Mouse (Mus musculus): ENCODE results near the gene Zbtb20.

Zbtb20 gene

DNA sequence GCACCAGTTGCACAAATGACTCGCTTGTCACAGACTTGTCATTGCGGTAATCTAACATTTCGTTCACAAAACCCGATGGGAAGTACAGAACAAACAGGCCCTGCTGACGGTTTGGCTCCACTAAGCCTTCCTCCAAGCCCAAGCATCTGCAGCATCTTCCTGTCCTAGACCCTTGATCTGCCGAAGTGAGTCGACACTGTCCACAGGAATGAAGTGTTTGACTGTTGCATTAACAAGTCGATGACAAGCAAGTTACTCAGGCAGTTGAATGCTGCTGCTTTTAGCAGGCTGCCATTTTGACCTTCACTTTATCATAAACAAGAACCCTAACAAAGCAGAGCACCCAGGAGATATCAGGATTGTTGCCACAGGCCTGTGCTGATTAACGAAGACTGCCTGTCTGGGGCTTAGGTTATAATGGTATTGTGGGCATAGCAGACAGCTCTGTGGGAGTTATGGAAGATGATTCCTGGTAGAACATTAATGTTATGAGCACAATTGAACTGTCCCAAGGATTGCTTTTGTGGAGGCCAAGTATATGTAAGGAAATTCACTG lies 518.4 kb downstream of the Zbtb20 start:
- DNase-seq (ENCODE audit: low read depth, low spot score) = no peak

DNA sequence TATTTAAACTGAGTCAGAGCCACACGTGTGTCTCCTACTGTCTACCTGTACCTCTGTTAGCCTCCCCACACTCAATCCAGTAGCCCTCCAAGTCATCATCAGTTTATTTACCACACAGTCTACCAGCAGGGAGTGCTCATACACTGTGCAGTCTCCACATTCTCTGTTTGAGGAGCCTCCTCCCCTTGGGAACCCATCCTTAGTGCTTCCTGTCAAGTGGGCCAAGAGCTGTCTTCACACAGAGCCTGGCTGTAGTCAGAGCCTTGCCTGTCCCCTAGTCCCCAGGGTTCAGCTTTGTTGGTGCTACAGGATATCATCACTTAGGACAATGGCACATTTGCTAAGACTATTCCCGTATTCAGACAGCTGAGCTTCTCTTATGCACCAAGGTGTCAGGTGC lies 519.1 kb downstream of the Zbtb20 start:
- no peak for DNase-seq (ENCODE audit: low read depth, low spot score)

DNA sequence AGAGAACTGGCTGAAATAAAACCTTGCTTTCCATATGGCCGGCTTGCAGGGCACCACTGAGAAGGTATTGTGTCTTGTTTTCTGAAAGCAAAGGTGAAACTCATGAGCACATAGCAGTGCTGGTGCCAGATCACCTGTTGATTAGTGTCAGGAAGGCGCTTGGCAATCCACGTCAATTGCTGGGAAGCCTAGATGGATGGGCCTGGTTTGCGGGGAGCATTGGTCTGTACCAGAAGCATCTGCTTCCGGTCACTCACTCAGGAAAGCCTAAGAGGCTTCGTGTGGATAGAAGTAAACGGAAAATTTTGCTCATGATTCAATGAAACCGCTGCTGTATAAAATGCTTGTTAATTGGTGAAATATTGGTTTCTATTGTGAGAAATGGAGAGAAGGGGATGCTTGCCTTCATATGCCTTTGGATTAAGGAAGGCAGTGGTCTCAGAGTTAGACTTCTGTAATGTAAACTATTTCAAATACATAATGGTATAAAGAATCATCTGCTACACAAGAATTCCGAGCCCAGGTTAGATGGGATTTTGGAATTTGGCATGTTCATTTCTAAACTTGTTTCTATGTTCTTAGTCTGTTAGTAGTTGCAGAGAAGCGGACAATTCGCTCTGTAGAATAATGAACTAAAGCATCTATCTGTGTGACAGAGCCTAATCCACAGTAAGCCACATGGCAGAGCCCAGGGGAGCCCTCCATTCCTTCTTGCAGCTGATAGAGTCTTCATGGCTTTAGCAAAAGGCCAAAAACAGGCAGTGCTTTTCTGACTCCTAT lies 521.4 kb downstream of the Zbtb20 start:
- DNase-seq (ENCODE audit: low read depth, low spot score) = no peak

DNA sequence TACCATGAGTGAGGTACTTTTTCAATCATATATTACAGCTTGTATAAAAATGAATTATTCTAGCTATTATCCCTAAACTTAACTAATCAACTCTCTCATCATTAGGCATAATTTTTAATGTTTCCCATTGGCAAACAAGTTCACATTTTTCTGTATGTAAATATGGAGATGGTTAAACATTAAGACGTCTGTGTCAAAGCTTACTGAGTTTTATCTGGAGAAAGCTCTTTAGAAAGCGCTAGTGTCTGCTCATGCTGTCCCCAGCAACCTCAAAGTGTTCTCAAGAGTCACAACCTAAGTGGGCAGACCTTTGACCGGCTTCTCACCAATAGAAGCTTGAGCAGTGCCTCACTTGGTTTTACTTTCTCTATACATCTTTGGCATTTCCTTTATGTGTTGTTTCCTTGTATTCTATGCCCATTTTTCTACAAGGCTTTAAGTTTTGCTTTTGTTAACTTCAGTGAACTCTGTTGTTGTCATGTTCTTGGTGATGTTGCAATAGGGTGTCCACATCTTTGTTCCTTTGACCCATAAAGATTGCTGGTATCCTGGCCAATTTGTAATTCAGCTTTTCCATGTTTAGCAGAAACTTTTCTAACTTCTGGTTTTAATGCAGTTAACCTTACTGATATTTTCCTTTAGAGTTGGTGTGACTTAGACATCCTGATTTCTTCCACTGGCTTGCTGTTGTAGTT lies 522.1 kb downstream of the Zbtb20 start:
- no peak for DNase-seq (ENCODE audit: low read depth, low spot score)

DNA sequence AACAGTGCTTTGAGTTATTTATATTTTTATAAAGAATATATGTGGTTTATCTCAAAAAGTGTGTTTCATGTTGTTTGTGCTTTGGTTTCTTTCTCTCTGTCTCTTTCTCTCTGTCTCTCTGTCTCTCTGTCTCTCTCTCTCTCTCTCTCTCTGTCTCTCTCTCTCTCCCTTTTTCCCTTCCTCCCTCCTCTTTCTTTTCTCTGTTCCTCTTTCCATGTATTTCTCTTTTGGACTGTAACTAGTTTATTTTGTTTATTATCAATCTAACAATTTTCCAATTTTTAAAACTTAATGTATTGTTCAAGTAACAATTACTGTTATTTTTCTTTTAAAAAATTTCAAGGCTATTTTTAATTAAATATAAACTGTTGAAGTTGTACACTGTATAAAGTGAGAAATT lies 523.7 kb downstream of the Zbtb20 start:
- DNase-seq (ENCODE audit: low read depth, low spot score) = no peak

DNA sequence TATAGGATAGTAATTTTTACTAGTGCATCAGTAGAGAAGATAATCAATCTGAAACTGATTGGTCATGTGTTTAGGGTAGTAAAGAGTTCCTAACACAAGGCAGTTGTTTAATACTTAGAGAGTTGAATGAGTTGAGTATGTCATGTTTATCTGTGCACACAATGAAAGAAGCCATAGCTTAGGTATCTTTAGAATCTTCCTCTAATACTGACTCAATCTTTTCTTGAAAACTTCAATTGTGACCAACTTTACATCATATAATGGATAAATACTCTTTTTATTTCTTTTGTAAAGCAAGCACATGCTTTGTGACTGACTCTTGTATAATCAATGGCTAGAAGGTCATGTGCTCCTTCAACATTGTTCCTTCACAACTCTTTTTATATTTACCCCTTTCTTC lies 524.4 kb downstream of the Zbtb20 start:
- no peak for DNase-seq (ENCODE audit: low read depth, low spot score)

DNA sequence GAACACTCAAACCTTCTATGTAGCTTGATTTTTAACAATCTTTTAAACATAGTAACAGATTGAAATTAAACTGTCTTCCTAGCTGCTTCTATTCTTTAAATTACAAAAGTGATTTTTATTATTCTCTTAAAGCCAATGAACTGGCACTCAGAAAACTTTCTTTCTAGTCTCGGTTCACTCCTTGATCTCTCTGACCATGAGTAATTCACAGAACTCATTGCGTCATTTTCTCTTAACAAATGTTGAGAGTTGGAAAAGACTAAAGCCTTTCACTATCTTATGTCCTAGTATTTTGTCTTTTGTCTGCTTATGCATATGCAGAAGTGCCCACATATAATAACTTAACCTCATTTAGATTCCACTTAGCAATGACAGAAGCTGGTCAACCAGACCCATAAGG lies 525.3 kb downstream of the Zbtb20 start:
- no peak for DNase-seq (ENCODE audit: low read depth, low spot score)

DNA sequence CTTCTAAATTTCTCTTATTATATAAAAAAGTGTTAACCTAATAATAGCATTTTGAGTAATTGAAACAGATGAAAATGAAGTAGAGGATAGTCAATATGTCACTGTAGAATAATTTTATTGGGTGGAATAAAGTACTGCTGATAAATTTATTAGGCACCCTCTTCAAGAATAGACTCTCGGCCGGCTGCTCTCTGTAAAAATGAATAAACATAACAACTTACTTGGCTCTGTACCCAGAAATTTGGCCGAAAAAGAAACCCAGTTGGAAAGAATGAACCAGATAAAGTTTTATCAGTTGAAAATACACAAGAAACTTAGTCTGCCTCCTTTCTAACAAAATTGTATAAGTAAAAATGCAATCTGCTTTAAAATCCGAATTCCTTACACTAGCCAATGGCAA lies 527.2 kb downstream of the Zbtb20 start:
- no peak for DNase-seq (ENCODE audit: low read depth, low spot score)

DNA sequence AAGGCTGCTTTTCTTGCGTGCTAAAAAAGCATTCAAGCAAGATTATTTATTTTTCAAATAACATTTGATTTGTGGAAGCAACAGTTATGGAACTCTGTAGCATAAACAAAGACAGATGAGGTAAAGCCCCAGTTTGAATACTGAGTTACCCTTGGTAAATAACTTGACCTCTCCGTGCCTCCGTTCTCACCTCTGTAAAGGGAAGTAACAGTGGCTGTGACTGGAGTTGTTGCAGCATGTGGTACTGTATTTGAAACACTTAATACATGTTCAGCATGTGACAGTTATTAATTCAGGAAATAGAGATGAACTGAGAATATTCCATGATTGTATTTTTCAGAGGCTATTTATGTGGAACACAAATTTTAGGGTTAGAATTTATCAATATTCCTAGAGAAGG lies 529.4 kb downstream of the Zbtb20 start:
- DNase-seq (ENCODE audit: low read depth, low spot score) = no peak

DNA sequence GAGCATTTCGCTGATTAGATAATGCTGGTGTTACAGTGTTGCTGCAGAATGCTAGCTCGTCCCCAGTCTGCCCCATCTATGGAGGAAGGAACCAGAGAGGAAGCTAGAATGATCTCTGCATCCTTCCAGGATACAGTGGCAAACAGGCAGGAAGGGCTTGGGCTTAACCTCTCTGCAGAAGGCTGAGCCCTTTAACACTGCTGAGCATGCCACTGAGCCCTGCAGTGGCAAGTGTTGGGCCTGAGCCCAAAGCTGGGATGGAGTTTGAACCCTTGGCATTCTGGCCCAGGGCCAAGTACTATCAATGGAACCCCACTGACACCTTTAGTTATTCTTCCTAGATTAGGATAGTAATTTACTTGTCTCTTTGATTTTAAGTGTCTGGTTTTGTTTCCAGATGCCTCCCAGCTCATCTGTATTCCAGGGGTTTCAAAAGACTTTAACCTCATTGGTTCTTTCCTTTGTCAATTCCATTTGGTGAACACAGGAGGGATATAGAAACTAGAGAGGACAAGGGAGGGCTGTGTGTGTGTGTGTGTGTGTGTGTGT lies 532.0 kb downstream of the Zbtb20 start:
- no peak for DNase-seq (ENCODE audit: low read depth, low spot score)

DNA sequence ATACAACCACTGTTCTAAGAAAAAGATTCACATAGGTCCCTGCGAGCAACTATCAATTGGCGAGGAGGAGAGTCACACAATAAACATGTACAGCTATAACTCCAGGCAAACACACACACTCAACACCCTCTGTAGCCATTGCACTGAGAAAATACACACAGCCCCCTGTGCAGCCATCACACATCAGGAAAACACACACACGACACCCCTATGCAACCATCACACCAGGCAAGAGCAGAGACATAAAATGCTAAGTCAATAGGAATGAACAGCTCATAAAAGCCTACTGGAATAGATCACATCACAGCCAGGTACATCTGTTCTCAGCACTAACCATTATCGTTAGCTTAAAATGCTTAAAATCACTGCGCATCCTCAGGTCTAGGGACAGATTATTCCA lies 532.9 kb downstream of the Zbtb20 start:
- no peak for DNase-seq (ENCODE audit: low read depth, low spot score)

DNA sequence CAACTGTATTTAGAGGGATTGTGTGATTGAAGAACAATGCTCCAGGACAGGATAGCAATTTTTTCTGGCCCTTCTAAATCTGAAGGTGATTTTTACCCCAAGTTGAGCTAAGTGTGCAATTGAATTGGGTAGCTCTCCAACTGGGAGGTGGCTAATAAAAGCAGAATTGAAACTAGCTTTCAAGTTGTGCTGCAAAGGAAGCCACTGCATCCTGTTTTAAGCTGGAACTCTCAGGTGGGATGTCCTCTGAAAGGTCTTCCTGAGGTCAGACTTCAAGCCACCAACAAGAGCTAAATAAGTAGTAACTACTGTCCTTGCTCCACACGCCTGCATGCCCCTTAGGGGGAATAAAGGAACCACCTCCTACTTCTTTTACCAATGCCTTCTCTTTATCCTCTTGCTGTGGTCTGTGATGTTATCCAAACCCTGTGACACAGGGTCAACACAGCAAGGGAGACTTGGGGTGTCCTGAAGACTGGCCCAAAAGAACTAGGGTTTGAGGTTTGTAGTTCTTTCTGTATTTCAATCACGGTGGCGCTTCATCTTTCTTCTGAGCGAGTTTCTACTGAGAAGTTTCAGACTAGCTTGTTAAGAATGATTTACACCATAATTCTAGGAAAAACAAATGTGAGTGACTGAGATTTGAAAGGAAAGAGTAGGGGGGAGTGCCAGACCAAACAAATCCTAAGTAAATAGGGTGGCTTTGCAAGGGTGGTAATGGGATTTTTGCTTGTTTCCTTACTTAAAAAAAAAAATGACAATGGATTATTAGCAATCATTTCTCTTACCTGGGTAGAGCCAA lies 533.6 kb downstream of the Zbtb20 start:
- no peak for DNase-seq (ENCODE audit: low read depth, low spot score)

DNA sequence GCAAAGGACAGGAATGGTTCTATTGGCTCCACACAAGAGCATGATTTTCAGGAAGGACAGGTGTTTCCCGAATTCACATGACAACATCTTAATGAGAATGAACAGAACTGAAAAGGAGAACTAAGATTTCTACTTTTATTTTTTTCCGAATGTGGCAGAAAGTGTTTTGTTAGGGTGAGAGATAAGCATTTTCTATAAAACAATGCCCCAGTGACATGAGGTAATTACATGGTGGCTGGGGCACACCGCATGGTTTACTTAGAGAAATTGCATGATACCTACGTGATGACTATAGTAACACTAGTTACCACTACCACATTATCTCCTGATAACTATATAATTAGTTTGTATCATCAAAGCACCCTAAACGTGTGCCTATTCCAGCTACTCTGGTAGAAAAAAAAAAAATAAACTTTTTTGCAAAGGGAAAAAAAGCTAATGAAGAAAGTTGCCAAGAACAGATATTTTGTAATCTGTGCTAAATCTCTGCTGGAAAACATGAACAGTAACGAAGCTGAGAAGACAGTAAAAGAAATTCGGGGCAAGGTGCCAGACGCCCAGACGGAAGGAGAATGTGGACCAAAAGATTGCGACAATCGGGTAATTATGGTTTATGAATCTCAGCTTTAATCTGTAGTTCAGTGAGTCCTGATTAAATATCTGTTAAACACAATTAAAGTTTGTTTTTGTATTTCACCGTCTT lies 534.4 kb downstream of the Zbtb20 start:
- no peak for DNase-seq (ENCODE audit: low read depth, low spot score)

DNA sequence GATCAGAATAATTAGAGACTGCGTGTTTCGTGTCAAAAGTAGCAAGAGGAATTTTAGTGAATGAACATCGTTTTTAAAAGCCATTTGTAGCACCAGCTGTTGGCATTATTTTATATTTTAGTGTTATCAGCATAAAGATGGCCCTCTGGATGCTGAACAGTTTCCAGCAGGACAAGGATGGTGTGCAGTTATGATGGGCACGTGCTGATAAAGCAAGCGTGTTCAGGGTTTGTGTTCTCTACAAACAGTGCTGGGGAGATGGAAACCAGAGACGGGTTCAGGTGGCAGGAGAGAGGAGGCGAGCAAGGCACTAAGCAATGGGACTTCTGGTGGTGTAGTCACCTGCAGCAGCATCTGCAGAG lies 534.9 kb downstream of the Zbtb20 start:
- no peak for DNase-seq (ENCODE audit: low read depth, low spot score)

DNA sequence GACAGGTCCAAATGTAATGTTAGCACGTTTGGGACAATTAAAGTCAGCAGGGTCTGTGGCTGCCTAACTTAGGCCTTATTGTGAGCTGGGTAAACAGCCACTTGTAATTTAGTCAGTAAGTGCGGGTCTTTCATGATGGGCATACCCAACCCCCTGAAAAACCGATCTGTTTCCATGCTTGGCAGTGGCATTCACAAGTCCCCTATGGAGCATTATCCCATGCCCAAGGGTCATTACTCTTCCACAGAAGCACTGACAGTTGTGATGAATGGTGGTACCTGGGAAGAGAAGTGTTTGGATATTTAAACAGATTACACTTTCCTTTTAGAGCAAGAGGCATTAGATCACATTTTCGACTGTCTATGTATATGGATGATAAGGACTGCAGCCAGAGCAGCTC lies 540.2 kb downstream of the Zbtb20 start:
- DNase-seq (ENCODE audit: low read depth, low spot score) = no peak

DNA sequence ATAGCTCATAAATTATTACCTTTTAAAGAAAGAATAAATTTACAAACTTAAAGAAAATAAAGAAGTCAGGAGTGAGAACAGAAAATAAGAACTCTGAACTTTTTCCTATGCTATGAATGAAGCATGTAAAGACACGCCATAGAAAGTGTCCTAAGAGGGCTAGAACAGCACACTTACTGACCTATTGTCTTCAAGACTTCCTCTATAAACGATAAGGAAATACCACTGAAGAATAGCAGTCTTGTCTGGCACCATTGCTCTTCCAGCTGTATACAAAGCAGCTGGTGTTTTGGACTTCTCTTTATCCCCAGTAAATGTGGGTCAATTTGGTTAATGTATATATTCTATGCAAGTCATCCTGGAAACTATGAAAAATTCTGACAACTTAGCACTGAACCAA lies 544.2 kb downstream of the Zbtb20 start:
- no peak for DNase-seq (ENCODE audit: low read depth, low spot score)

DNA sequence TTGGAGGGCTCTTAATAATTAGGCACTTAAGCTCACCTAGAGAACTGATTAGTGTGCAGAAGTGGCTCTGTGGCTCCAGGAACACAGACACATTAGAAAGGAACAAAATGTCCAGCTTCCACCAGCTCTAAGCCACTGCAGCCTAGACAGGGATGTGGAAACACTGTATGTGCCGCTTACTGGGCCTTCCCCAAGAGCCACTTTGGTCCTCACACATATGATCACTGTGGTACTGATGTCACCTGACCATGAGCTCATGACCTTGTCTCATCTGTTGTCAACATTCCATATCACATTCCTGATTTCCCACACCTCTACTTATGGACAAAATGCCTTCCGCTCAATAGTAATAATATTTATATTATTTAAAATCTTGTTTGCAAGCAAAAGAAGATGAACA lies 553.3 kb downstream of the Zbtb20 start:
- no peak for DNase-seq (ENCODE audit: low read depth, low spot score)

DNA sequence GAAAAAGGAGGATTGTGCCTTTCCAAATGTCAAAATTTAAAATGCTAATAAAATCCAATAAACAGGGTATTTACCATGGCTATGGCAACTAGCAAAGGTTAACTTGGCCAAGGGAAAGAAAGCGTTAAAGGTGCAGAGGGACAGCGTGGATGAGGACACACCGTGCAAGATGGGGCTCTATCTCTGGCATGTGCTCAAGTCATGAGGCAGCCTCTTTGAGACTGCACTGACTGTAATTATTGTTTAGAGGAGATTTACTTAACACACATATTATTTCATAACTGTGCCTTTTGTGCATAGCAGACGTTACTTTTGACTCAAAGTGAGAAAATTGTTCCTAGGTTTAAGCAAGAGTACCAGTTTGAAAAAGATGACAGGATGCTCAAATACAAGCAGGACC lies 554.3 kb downstream of the Zbtb20 start:
- DNase-seq (ENCODE audit: low read depth, low spot score) = no peak

DNA sequence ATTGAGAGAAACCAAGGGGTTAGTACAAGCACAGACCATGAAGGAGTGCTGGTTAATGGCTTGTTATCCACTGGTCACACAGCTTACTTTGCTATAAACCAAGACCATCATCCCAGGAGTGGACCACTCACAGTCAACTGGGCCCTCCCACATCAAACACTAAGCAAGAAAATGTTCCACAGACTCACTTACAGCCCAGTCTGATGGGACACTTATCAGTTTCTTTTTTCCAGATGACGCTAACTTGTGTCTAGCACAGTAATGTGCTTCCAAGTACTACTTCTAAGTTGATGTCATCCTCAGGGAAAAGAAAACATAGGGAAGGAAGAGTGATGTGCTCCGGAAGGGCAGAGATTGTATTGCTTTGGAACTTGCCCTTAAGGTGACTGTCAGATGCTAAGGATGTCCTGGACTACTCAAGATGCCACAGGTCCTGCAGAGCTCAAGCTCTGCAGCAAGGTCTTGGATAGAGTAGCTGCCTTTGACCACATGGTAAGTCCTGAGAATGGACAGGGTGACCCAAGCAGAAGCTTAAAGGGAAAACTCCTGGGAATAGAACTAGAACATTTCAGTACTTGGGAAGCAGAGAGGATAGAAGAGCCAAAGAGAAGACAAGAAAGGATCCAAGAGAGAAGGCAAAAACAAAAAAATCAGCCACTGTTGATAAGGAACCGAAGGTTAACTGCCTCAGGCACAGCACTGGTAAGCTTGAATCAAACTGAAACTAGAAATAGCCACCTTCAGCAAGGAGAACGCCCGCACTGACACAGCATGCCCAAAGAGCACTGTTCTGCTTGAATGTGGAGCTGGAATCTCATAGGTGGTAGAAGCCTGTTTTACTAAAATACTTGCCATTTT lies 556.1 kb downstream of the Zbtb20 start:
- DNase-seq (ENCODE audit: low read depth, low spot score) = no peak

DNA sequence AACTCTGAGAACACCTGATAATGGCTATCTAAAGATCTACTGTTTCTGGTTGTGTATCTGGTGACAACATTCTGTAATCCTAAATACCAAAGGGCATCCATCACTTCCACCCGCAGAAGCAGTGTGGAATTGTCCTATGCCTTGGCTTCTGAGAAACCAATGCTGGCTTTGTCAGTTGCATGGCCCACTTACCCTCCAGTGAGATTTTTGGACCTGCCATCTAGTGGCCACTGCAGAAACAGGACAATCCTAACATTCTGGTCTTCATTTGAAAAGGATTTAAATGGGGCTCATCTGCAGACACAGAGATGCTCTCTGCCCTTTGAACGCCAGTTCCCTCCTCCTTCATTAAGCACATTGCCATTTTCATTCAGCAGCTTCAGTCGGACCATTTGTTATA lies 559.3 kb downstream of the Zbtb20 start:
- no peak for DNase-seq (ENCODE audit: low read depth, low spot score)
